Mouse (Mus musculus) ES-E14 (cell line): ENCODE data around the gene Cbln3. TPM values are rescaled to one million over a fixed set of nuclear protein-coding genes. Genes with fewer than 3 reads are reported as not detected.
A peak's percentile ranks its signal among the peaks of the same experiment; 100 is the strongest.

Experiments used
- DNase-seq: peaks from one replicate; pipeline ENCODE4 v3.0.0-alpha.2; 2013; ENCODE audit warnings: low read depth, low spot score
- H3K27ac ChIP-seq: 2 replicates; pipeline ENCODE4 v1.5.1; 2012; ENCODE audit warnings: low read depth, mild to moderate bottlenecking, low read length, moderate library complexity, mixed read lengths; ENCODE audit not compliant: poor library complexity, insufficient read depth, severe bottlenecking
- H3K36me3 ChIP-seq: 2 replicates; pipeline ENCODE4 v1.6.1; 2012; ENCODE audit warnings: mild to moderate bottlenecking, low read length, moderate library complexity, mixed read lengths; ENCODE audit not compliant: control insufficient read depth, poor library complexity, insufficient read depth, severe bottlenecking
- H3K4me1 ChIP-seq, 2 experiments: fragments of 150-350 bp in 1 of 2; sonication (generic) in 1 of 2; 2 replicates each; pipeline ENCODE4 v1.6.1; 2012; ENCODE audit warnings: low read length in 2 of 2, mild to moderate bottlenecking in 1 of 2, mixed read lengths in 1 of 2; ENCODE audit not compliant: control insufficient read depth in 2 of 2, insufficient read depth in 2 of 2, poor library complexity in 1 of 2
- H3K4me3 ChIP-seq, 2 experiments: fragments of 150-350 bp in 1 of 2; sonication (generic) in 1 of 2; 2 replicates each; pipeline ENCODE4 v1.5.1; 2012; ENCODE audit warnings: low read length in 2 of 2, low read depth in 1 of 2, mild to moderate bottlenecking in 1 of 2, mixed read lengths in 1 of 2; ENCODE audit not compliant: insufficient read depth in 1 of 2, poor library complexity in 1 of 2, severe bottlenecking in 1 of 2
- H3K9ac ChIP-seq: 2 replicates; pipeline ENCODE4 v1.6.1; 2012; ENCODE audit warnings: low read depth, mild to moderate bottlenecking, low read length, mixed read lengths; ENCODE audit not compliant: poor library complexity, insufficient read depth, severe bottlenecking
- H3K9me3 ChIP-seq: fragments of 150-350 bp; sonication (generic); 2 replicates; pipeline ENCODE4 v1.6.1; 2012; ENCODE audit warnings: low read depth, mild to moderate bottlenecking, low read length; ENCODE audit not compliant: control insufficient read depth, insufficient read depth
- CHD2 ChIP-seq: IDR thresholded peaks from 2 replicates; pipeline ENCODE4 v1.6.1; 2014; ENCODE audit warnings: mild to moderate bottlenecking, low read depth, low read length, inconsistent platforms
- HCFC1 ChIP-seq: IDR thresholded peaks from 2 replicates; pipeline ENCODE4 v1.6.1; 2012; ENCODE audit warnings: low read length, inconsistent platforms, borderline replicate concordance; ENCODE audit not compliant: insufficient read depth
- MAFK ChIP-seq: IDR thresholded peaks from 2 replicates; pipeline ENCODE4 v1.6.1; 2014; ENCODE audit warnings: mild to moderate bottlenecking, low read depth, low read length, inconsistent platforms; ENCODE audit not compliant: insufficient read depth
- ZC3H11A ChIP-seq: IDR thresholded peaks from 2 replicates; pipeline ENCODE4 v1.6.1; 2012; ENCODE audit warnings: low read depth, mild to moderate bottlenecking, inconsistent platforms, low read length, borderline replicate concordance
- ZNF384 ChIP-seq: IDR thresholded peaks from 2 replicates; pipeline ENCODE4 v1.6.1; 2012; ENCODE audit warnings: low read depth, low read length, inconsistent platforms
- in situ Hi-C, 2 experiments: fragments of 600-800 bp; cut with MboI; formaldehyde crosslinking; loops; one replicate each; pipeline ENCODE4 v1.15.1; 2025; ENCODE audit warnings: low sequenced_read_pairs in 2 of 2, inconsistent platforms in 1 of 2; ENCODE audit not compliant: unreplicated experiment in 2 of 2
- total RNA-seq: library from RNA; depleted of rRNA; stranded (reverse); fragments of 300-350 nt; gene quantifications from 2 replicates; pipeline ENCODE4 v1.2.3, GENCODE M21; 2012

Gene Cbln3
- total RNA-seq, 1 experiment = 0.04 TPM

DNA sequence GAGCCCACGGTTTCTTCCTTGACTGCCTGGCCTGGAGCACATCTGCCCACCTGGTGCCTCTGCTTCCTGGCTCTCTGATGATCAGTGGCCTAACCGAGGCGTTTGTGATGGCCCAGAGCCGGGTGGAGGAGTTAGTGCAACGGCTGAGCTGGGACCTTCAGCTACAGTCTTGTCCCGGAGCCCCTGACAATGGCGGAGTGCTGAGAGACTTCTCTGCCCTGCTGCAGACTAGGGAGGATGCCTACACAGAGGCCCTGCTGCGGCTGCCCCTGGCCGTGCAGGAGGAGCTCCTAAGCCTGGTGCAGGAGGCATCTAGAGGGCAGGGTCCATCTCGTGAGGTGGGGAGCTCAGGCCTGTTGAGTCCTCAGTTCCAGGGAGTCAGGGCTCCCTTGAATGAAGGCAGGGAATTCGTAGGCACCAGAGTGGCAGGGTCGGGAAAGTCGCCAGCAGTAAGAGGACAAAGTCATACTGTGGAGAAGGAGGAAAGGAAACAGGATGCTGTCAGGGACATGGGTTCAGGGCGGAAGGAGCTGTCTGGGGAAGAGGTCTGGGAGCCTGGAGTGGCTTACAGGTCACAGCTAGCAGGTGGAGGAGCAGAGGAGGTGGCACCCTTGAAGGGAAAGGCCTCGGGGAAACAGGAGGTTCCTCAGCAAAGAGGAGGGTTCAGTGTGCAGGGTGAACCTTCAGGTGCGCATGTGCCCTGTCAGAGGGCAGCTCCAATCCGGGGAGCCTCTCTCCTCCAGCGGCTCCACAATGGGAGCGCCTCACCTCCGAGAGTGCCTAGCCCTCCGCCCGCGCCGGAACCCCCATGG is 2.6 kb upstream of the Cbln3 start:
- DNase-seq = no peak
- Histone ChIP-seq H3K9me3 (no peaks in the 10 kb centered on the region), H3K4me3 (0 out of 4 replicates have a peak overlapping the region, but pooled peaks of 1 of the 2 experiments have one; percentile 9), H3K9ac (peak overlapping the region; percentile 39; the same call in 1 of the 2 replicates), H3K36me3 (peaks cover 19% of the 10 kb centered on the region; the same call in 1 of the 2 replicates), H3K27ac (no peak overlapping the region), H3K4me1 (peaks cover 3 to 36% of the 10 kb centered on the region in 2 experiments; a peak in 2 of 4 replicates)
- in situ Hi-C loops = no loop called here
- no peak for TF ChIP-seq ZNF384
- TF ChIP-seq HCFC1 = no peak
- TF ChIP-seq CHD2 = no peak
- TF ChIP-seq MAFK = no peak
- TF ChIP-seq ZC3H11A = no peak

DNA sequence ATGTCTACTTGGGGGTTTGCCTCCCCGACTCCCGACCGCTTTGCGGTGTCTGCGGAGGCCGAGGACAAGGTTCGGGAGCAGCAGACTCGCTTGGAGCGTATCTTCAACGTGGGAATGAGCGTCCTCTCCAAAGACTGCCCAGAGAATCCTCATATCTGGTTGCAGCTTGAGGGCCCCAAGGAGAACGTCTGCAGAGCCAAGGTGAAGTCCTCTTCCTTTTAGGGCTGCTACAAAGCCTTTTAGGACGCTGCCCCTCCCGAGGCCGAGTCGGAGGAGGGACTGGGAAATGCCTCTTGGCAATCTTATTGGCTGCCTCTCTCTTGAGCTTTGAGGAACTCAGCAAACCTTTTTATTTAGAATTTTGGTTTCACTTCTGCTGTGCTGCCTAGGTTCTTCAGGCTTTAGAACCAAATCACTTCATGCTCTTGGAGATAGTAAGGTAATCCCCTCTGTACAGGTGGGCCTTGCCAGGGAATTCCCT is 1.6 kb upstream of the Cbln3 start:
- no peaks in the 10 kb centered on the region for H3K9me3 ChIP-seq
- H3K4me1 ChIP-seq = peaks cover 3 to 38% of the 10 kb centered on the region in 2 experiments; a peak in 2 of 4 replicates
- TF ChIP-seq HCFC1 (no peak), ZC3H11A (no peak), CHD2 (no peak), ZNF384 (no peak), MAFK (no peak)
- in situ Hi-C loops = no loop called here
- H3K4me3 ChIP-seq = peak overlapping the region; percentile 77 to 94
- no peak for DNase-seq
- H3K36me3 ChIP-seq = peaks cover 18% of the 10 kb centered on the region; the same call in 1 of the 2 replicates
- peak overlapping the region; percentile 71 for H3K9ac ChIP-seq
- no peak overlapping the region for H3K27ac ChIP-seq

- H3K36me3 ChIP-seq = peaks cover 18% of the 10 kb centered on the region; the same call in 1 of the 2 replicates
- peak overlapping the region; percentile 79 for H3K27ac ChIP-seq
- TF ChIP-seq MAFK = no peak
- no peak; the same call in 1 of the 2 replicates for TF ChIP-seq HCFC1
- no peak for TF ChIP-seq ZNF384
- TF ChIP-seq CHD2 = no peak
- DNase-seq = no peak
- peaks cover 3 to 38% of the 10 kb centered on the region in 2 experiments; a peak in 2 of 4 replicates for H3K4me1 ChIP-seq
- peak overlapping the region; percentile 92 to 94 for H3K4me3 ChIP-seq
- H3K9ac ChIP-seq = peak overlapping the region; percentile 74
- in situ Hi-C loops = no loop called here
- H3K9me3 ChIP-seq = no peaks in the 10 kb centered on the region
Measured at GRCm38 (mm10) chr14:55885114-55885790, 1.1 kb upstream of the Cbln3 start.

DNA sequence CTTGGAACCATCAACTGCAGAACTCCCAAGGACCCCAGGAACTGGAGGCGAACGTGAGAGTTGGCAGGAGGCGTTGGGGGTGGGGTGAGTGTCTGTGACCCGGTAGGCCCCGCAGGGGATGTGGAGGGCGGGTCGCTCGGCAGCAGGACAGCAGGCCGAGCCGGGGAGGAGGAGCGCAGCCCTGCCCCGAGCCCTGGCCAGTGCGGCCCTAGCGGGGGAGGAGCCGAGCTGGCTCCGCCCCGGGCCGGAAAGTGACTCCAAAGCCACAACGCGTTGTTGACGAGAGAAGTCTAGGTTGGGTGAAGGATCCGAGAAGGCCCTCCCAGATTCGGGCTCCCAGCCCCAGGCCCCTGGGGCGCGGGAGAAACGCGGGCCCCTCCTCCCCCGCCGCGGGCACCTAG is 521 bp upstream of the Cbln3 start, which contains the start of gene Khnyn:
Gene Khnyn, plus strand, starts transcription at position 235 of the 401 bp plus-strand sequence.
- H3K4me1 ChIP-seq = peaks cover 3 to 38% of the 10 kb centered on the region in 2 experiments; a peak in 2 of 4 replicates
- peak within 1 kb of the TSS; percentile 79 for H3K27ac ChIP-seq
- in situ Hi-C loops = no loop called here
- H3K4me3 ChIP-seq = peak within 1 kb of the TSS; percentile 92 to 94
- peak within 1 kb of the TSS; percentile 74 for H3K9ac ChIP-seq
- peaks cover 18% of the 10 kb centered on the region; the same call in 1 of the 2 replicates for H3K36me3 ChIP-seq
- no peak; the same call in 1 of the 2 replicates for TF ChIP-seq HCFC1
- no peak for TF ChIP-seq ZC3H11A
- no peak for TF ChIP-seq ZNF384
- no peak for TF ChIP-seq MAFK
- DNase-seq = peak; percentile 83
- no peaks in the 10 kb centered on the region for H3K9me3 ChIP-seq
